In genomic region chr14:24646239-24646848, GRCm38 (mm10) we compare ENCODE assay signal across 8 mouse cellular contexts.
DNase-seq lines count a peak whose midpoint lies in the region; ATAC-seq lines count a peak whose summit lies in the region.

No protein-coding gene starts in this region.

- H3K4me3 ChIP-seq in kidney, embryonic 14.5 days (ENCODE audit: low read length) = no peak overlapping the region
- H3K4me3 ChIP-seq in embryonic facial prominence, embryonic 11.5 days (ENCODE audit: low read depth, low read length) = no peak overlapping the region

- DNase-seq in kidney, adult 9 months = peak; percentile 6
- DNase-seq in adipocyte (ENCODE audit: low spot score) (peak; percentile 8), liver (no peak)
- DNase-seq in embryonic facial prominence, embryonic 11.5 days (ENCODE audit: low spot score) = peak; percentile 25
- peak; percentile 23 for DNase-seq in lung, postnatal 36 days
- DNase-seq in Muller cell, postnatal 12 days (ENCODE audit: inconsistent ontology term) = no peak
- DNase-seq in urinary bladder, postnatal 36 days (ENCODE audit: low spot score in 2 of 2) = no peak

- no peak; the same call in 1 of the 2 replicates for ATAC-seq in kidney, embryonic 14.5 days (ENCODE audit: low FRiP score, low TSS enrichment)
- no peak for ATAC-seq in embryonic facial prominence, embryonic 11.5 days (replicated peaks; ENCODE audit: insufficient number of reproducible peaks, low FRiP score, low TSS enrichment, low read depth)

- no peak overlapping the region for H3K27ac ChIP-seq in kidney, embryonic 14.5 days (ENCODE audit: low read depth, low read length)
- H3K27ac ChIP-seq in embryonic facial prominence, embryonic 11.5 days (replicated peaks; ENCODE audit: low read depth, low read length) = no peak overlapping the region

- no peaks in the 10 kb centered on the region for H3K9me3 ChIP-seq in kidney, embryonic 14.5 days (ENCODE audit: control insufficient read depth, low read length)
- no peaks in the 10 kb centered on the region for H3K9me3 ChIP-seq in embryonic facial prominence, embryonic 11.5 days (replicated peaks; ENCODE audit: control insufficient read depth, low read length)

- H3K9ac ChIP-seq in kidney, embryonic 14.5 days (ENCODE audit: low read depth, low read length) = no peak overlapping the region
- H3K9ac ChIP-seq in embryonic facial prominence, embryonic 11.5 days (replicated peaks; ENCODE audit: low read length) = no peak overlapping the region

- WGBS in kidney, embryonic 14.5 days = 68% methylated on average over 6 of the region's 6 CpGs
- 93% methylated on average over 6 of the region's 6 CpGs for WGBS in embryonic facial prominence, embryonic 11.5 days

- H3K36me3 ChIP-seq in kidney, embryonic 14.5 days (ENCODE audit: control insufficient read depth, insufficient read depth, low read length) = no peaks in the 10 kb centered on the region
- no peaks in the 10 kb centered on the region for H3K36me3 ChIP-seq in embryonic facial prominence, embryonic 11.5 days (replicated peaks; ENCODE audit: control insufficient read depth, insufficient read depth, low read depth, low read length)

- H3K4me1 ChIP-seq in kidney, embryonic 14.5 days (ENCODE audit: control insufficient read depth, insufficient read depth, low read length) = no peaks in the 10 kb centered on the region
- no peaks in the 10 kb centered on the region for H3K4me1 ChIP-seq in embryonic facial prominence, embryonic 11.5 days (ENCODE audit: control insufficient read depth, insufficient read depth, low read length)

- H3K4me2 ChIP-seq in kidney, embryonic 14.5 days (replicated peaks; ENCODE audit: low read depth, low read length) = no peak overlapping the region
- H3K4me2 ChIP-seq in embryonic facial prominence, embryonic 11.5 days (ENCODE audit: low read depth, low read length) = no peak overlapping the region

- no peaks in the 10 kb centered on the region for H3K27me3 ChIP-seq in kidney, embryonic 14.5 days (ENCODE audit: control insufficient read depth, insufficient read depth, low read length)
- H3K27me3 ChIP-seq in embryonic facial prominence, embryonic 11.5 days (ENCODE audit: control insufficient read depth, insufficient read depth, low read length) = no peaks in the 10 kb centered on the region

Comparison
In these comparisons a context has a peak if more than half of its experiments do, and no peak if none do; other contexts are left out.
1. DNase-seq: peak in kidney, adult 9 months (single experiment), adipocyte (single experiment), embryonic facial prominence, embryonic 11.5 days (single experiment) and lung, postnatal 36 days (single experiment); none in Muller cell, postnatal 12 days (single experiment), urinary bladder, postnatal 36 days (0 of 2) and liver (single experiment).